Mouse (Mus musculus) small intestine, adult 10 weeks (tissue): Measurements from ENCODE around the gene Tcea3. TPM values are rescaled to one million over a fixed set of nuclear protein-coding genes. Genes with fewer than 3 reads are reported as not detected.

Experiments used
- polyA plus RNA-seq: library from polyadenylated mRNA; stranded (reverse); fragments of 350-450 nt; fragmentation: Illumina TruSeq; extraction: RNeasy Lipid Tissue Mini Kit (QIAGEN cat#74804); gene quantifications from one replicate; pipeline ENCODE4 v1.2.3, GENCODE M21; 2014; ENCODE audit warnings: low replicate concordance

Gene Tcea3
- polyA plus RNA-seq, result 6.1 TPM

DNA sequence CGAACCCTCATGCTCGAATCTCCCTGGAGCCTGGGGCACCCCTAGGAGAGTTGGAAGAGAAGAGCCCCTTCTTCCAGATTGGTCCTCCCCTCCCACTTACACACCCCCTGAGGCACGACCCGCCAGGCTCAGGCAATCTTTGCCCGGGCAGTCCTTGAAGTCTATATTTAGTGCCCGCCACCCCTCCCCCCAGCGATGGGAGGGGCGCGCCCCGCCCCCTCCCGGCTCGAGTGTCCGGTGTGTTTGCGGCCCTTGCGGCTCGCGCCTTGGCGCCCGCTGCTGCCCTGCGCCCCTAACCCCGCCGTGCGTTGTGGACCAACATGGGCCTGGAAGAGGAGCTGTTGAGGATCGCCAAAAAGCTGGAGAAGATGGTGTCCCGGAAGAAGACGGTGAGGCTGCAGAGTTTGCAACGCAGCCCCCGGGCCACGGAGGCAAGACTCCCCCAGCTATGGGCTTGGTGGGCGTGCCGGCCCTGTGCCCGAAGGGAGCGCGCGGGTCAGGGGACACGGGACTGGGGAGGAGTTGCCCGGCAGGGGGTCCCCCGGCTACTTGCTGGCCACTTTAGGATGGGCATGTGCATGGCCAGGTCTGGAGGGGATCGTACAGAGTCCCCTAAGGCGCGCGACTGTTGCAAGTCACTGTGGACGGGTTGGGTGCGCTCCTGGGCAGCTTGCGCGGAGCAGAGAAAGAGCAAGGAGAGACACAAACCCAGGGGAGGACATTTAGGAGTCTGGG is at the start of gene Tcea3:
Gene Tcea3, plus strand, starts transcription at position 1 of the 735 bp plus-strand sequence.

GRCm38 (mm10) chr4:136206033-136206893 is 41.3 kb upstream of the Tcea3 start, which contains the start of gene Asap3:
TSS of gene Asap3 (plus strand) at chr4:136206365.

GRCm38 (mm10) chr4:136284455-136284854 is 36.9 kb downstream of the Tcea3 start, which contains the start of gene Zfp46:
TSS of gene Zfp46 (plus strand) at chr4:136284683.

GRCm38 (mm10) chr4:136310229-136311041 is 62.9 kb downstream of the Tcea3 start, which contains the start of gene Hnrnpr:
TSS of gene Hnrnpr (plus strand) at chr4:136310942.

Other genes with a start within 250 kb of the Tcea3 start
- 12.7 TPM for gene Eloa, start 226.0 kb upstream of the Tcea3 start, polyA plus RNA-seq
- 132 TPM for gene Rpl11, start 194.3 kb upstream of the Tcea3 start, polyA plus RNA-seq
- 16.7 TPM for gene Id3, start 104.2 kb upstream of the Tcea3 start, polyA plus RNA-seq
- 2.3 TPM for gene E2f2, start 75.3 kb upstream of the Tcea3 start, polyA plus RNA-seq
- not detected for gene Asap3, start 41.4 kb upstream of the Tcea3 start, polyA plus RNA-seq
- 2.9 TPM for gene Zfp46, start 37.0 kb downstream of the Tcea3 start, polyA plus RNA-seq
- gene Hnrnpr, start 63.2 kb downstream of the Tcea3 start, polyA plus RNA-seq, result 110 TPM
- not detected for gene Htr1d, start 175.8 kb downstream of the Tcea3 start, polyA plus RNA-seq
- gene 6030445D17Rik, start 214.5 kb downstream of the Tcea3 start, polyA plus RNA-seq, result 1.3 TPM
- gene Luzp1, start 222.0 kb downstream of the Tcea3 start, polyA plus RNA-seq, result 107 TPM